Mouse (Mus musculus): ENCODE results near the gene Nipal1. TPM values are rescaled to one million over a fixed set of nuclear protein-coding genes. Genes with fewer than 3 reads are reported as not detected.

The Nipal1 gene
- polyA plus RNA-seq, 1 experiment: 6.2 TPM

DNA sequence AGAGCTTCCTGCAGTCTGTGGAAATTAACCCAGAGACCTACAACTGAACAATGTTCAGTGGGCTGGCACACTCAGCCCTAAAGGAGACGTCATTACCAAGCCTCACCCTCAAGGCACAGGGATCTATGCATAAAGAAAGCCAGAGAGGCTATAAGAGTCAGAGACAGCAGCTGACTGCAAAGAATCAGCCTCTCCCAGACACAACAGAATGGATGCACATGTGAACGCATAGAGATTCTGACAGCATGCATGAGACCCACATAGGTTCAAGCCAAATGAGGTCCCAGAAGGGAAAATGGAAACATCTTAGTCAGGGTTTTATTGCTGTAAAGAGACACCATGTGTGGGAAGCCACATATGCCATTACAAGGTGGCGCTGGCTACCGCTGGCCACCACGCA, 42.9 kb downstream of the Nipal1 start:
- Histone ChIP-seq H3K4me1 (ENCODE audit: control insufficient read depth, insufficient read depth, low read length) (no peaks in the 10 kb centered on the region), H3K4me3 (ENCODE audit: insufficient read depth, low read length) (no peak overlapping the region), H3K27ac (ENCODE audit: insufficient read depth, low read length) (no peak overlapping the region)
- TF ChIP-seq CTCF (IDR thresholded peaks at IDR 0.05; ENCODE audit: borderline replicate concordance, insufficient read depth, low read length): no peak

DNA sequence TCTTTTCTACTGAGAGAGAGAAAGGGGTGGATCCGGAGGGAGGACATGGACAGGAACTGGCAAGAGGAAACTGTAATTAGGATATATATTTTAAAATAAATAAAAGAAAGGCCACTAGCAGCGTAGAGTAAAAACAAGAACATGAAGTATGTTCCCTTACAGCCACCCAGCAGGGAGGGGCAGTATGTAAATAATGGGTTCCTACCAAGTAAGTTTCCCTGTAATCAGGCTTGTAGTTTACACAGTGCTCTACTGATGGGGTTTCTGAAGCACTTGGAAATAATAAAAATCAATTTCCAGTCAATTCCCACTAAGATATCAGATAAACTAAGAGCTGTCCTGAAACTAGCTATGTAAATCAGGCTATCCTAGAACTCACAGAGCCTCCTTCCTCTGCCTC, 47.1 kb downstream of the Nipal1 start:
- H3K4me1 ChIP-seq (ENCODE audit: control insufficient read depth, insufficient read depth, low read length): no peaks in the 10 kb centered on the region
- TF ChIP-seq POLR2A (IDR thresholded peaks at IDR 0.05; ENCODE audit: low read depth, low read length) (no peak), CTCF (IDR thresholded peaks at IDR 0.05; ENCODE audit: borderline replicate concordance, insufficient read depth, low read length) (no peak)
- H3K4me3 ChIP-seq (ENCODE audit: insufficient read depth, low read length): no peak overlapping the region
- H3K27ac ChIP-seq (ENCODE audit: insufficient read depth, low read length): no peak overlapping the region

DNA sequence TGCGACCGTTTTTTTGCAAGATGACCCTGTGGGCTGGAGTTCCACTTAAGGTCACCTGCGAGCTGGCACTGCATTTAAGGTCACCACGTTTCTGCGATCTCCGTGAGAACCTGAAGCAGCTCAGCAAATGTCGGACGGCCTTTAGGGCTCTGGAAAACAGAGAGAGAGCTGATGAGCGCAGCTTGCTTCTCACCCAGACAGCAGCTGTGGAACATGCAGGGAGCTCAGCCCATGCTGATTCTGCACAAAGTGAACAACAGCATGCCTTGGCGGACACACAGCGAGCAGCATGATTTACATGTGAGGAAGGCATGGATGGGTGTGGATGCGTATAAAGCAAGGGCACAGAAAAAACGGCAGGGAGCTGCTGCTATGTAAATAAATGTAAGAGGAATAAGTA, 48.9 kb downstream of the Nipal1 start:
- Histone ChIP-seq H3K27ac (ENCODE audit: insufficient read depth, low read length) (no peak overlapping the region), H3K4me3 (ENCODE audit: insufficient read depth, low read length) (no peak overlapping the region), H3K4me1 (ENCODE audit: control insufficient read depth, insufficient read depth, low read length) (no peaks in the 10 kb centered on the region)
- TF ChIP-seq CTCF (IDR thresholded peaks at IDR 0.05; ENCODE audit: borderline replicate concordance, insufficient read depth, low read length): no peak
- no peak for TF ChIP-seq POLR2A (IDR thresholded peaks at IDR 0.05; ENCODE audit: low read depth, low read length)

DNA sequence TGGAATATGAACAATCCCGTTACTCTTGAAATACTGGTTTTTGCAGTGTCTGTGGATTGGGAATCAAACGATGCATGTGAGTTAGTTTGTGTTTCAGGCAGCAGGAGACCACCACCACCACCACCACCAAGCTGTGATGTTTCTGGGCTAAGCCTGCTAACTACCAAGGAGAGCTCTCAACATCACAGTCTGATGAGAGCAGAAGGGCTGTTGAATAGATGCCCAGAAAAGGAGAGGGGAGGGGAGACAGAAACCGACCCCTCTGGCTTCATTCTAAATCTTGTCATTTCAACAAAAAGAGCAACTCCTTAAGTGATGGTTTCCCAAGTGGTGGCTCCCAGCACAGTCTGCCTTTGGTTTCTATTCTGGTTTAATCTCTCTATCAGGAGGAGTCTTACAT, 50.7 kb downstream of the Nipal1 start:
- Histone ChIP-seq H3K27ac (ENCODE audit: insufficient read depth, low read length) (no peak overlapping the region), H3K4me3 (ENCODE audit: insufficient read depth, low read length) (no peak overlapping the region), H3K4me1 (ENCODE audit: control insufficient read depth, insufficient read depth, low read length) (no peaks in the 10 kb centered on the region)
- TF ChIP-seq CTCF (IDR thresholded peaks at IDR 0.05; ENCODE audit: borderline replicate concordance, insufficient read depth, low read length) (no peak), POLR2A (IDR thresholded peaks at IDR 0.05; ENCODE audit: low read depth, low read length) (no peak)

DNA sequence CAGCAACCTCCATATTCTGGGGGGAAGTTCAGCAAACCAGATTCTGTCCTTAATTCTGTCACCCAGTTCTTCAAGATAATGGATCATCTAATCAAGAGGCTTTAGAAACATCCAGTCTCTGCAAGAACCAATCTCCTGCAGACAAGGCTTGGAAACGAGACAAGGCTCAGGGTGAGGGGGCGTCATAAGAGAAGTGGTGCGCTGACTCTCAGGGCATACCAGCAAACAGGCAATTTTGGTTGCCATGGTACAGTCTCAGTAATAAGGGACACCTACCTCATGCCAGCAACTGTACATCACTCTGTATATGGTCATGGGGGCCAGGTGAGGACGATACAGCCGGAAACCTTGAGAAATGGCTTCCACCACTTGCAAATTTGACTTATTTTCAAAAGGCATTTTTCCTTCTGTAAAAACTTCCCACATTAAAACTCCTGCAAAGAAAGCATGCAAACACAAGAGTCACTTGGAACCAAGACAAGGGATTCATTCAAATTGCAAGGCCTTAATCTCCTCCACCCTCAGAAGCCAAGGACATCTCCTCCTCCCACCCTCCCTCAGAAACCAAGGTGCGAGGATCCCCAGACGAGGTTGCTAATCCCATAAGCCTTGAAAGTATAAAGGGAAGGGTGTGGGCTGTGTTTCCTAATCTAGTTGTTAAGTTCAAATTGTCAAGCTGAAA, 51.4 kb downstream of the Nipal1 start:
- no peak overlapping the region for H3K27ac ChIP-seq (ENCODE audit: insufficient read depth, low read length)
- TF ChIP-seq CTCF (IDR thresholded peaks at IDR 0.05; ENCODE audit: borderline replicate concordance, insufficient read depth, low read length): no peak
- no peak for TF ChIP-seq POLR2A (IDR thresholded peaks at IDR 0.05; ENCODE audit: low read depth, low read length)
- H3K4me1 ChIP-seq (ENCODE audit: control insufficient read depth, insufficient read depth, low read length): no peaks in the 10 kb centered on the region
- H3K4me3 ChIP-seq (ENCODE audit: insufficient read depth, low read length): no peak overlapping the region

DNA sequence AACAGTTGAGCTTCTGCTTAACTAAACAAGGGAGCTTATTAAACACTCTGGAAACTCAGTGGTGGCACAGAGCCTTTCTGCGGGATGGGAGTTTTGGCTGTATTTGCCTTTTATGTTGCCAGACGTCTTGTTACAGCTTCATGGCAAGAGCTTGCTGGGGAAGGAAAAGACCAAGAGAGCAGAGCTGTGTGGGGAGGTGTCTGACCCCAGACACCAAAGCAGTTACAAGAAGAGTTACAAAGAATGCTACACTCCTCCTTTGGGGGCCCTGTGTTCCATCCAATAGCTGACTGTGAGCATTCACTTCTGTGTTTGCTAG, 51.9 kb downstream of the Nipal1 start:
- no peak overlapping the region for H3K4me3 ChIP-seq (ENCODE audit: insufficient read depth, low read length)
- H3K4me1 ChIP-seq (ENCODE audit: control insufficient read depth, insufficient read depth, low read length): no peaks in the 10 kb centered on the region
- TF ChIP-seq POLR2A (IDR thresholded peaks at IDR 0.05; ENCODE audit: low read depth, low read length) (no peak), CTCF (IDR thresholded peaks at IDR 0.05; ENCODE audit: borderline replicate concordance, insufficient read depth, low read length) (no peak)
- H3K27ac ChIP-seq (ENCODE audit: insufficient read depth, low read length): no peak overlapping the region

DNA sequence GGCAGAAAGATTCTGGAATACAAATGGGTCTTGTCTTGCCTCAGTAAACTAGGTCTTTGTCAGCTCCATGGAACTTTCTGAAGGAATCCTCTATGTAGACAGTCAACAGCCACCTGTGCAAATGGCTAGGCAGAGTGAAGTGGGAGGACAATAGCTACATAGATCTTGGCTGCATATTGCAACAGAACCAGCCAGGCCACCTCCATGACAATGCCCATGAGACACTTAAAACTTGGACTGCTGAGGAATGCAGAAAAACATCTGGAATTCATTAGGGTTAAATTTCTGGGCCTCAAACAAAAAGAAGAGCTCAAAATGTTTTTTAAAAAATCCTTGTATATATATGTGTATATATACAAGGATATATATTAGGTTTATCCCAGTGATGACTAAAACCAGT, 54.6 kb downstream of the Nipal1 start:
- TF ChIP-seq CTCF (IDR thresholded peaks at IDR 0.05; ENCODE audit: borderline replicate concordance, insufficient read depth, low read length) (no peak), POLR2A (IDR thresholded peaks at IDR 0.05; ENCODE audit: low read depth, low read length) (no peak)
- no peak overlapping the region for H3K27ac ChIP-seq (ENCODE audit: insufficient read depth, low read length)
- H3K4me3 ChIP-seq (ENCODE audit: insufficient read depth, low read length): no peak overlapping the region
- H3K4me1 ChIP-seq (ENCODE audit: control insufficient read depth, insufficient read depth, low read length): no peaks in the 10 kb centered on the region

DNA sequence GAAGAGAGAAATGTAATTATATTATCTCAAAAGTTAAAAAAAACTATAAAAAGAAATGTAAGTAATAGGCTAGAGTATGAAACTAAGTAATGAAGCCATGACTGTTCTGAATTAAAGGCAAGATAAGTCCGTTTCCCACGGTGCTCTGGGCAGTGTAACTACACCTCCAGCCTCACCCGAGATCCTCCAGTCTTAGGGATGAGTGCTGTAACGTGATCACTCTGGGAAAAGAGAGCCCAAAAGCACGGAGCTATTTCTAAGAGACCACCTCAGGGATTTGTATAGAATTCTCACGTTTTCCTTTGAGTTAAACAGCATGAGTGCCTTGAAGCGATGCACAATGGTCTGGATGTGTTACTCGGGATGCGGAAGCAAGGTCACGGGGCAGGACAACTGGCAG, 58.5 kb downstream of the Nipal1 start:
- Histone ChIP-seq H3K27ac (ENCODE audit: insufficient read depth, low read length) (no peak overlapping the region), H3K4me1 (ENCODE audit: control insufficient read depth, insufficient read depth, low read length) (peaks cover 10% of the 10 kb centered on the region), H3K4me3 (ENCODE audit: insufficient read depth, low read length) (no peak overlapping the region)
- TF ChIP-seq CTCF (IDR thresholded peaks at IDR 0.05; ENCODE audit: borderline replicate concordance, insufficient read depth, low read length): no peak
- no peak for TF ChIP-seq POLR2A (IDR thresholded peaks at IDR 0.05; ENCODE audit: low read depth, low read length)

DNA sequence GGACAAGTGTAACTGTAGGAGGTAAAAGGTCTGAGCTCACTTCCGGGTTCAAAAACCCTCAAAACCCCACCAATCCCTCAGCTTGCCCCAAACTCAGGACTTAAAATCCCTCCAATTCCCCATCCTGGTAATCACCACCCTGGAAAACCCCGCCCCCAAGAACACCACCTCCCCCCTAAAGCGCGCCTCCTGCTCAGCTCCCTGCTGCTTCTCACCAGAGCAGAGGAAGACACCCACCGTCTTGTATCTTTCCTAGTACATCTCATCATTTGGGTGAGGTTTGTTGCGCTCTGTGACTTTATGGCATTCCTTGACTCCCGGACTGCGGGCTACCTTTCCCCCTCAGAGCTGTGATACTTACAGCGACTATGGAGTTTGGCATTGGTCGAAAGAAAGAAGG, 59.1 kb downstream of the Nipal1 start:
- H3K27ac ChIP-seq (ENCODE audit: insufficient read depth, low read length): no peak overlapping the region
- TF ChIP-seq CTCF (IDR thresholded peaks at IDR 0.05; ENCODE audit: borderline replicate concordance, insufficient read depth, low read length) (no peak), POLR2A (IDR thresholded peaks at IDR 0.05; ENCODE audit: low read depth, low read length) (no peak)
- no peak overlapping the region for H3K4me3 ChIP-seq (ENCODE audit: insufficient read depth, low read length)
- H3K4me1 ChIP-seq (ENCODE audit: control insufficient read depth, insufficient read depth, low read length): peaks cover 10% of the 10 kb centered on the region

DNA sequence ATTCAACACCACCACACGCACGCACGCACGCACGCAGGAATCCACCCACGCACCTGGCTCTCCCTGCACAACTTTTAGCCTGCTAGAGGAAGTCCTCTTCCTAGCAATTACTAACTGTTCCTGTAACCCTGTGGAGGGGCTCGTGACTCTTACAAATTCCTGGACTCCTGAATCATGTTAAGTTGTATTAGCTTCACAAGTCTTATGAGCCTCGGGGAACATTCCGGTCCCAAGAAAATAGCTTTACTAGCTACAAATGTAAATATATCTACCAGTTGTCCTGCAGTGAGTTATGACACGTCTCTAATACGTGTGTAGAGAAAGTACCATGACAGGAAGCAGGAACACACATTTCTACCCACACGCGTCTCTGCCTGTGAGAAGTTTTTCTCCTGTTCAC, 61.9 kb downstream of the Nipal1 start:
- peaks cover 10% of the 10 kb centered on the region for H3K4me1 ChIP-seq (ENCODE audit: control insufficient read depth, insufficient read depth, low read length)
- H3K4me3 ChIP-seq (ENCODE audit: insufficient read depth, low read length): no peak overlapping the region
- peak overlapping the region; percentile 70 for H3K27ac ChIP-seq (ENCODE audit: insufficient read depth, low read length)
- TF ChIP-seq CTCF (IDR thresholded peaks at IDR 0.05; ENCODE audit: borderline replicate concordance, insufficient read depth, low read length): no peak
- no peak for TF ChIP-seq POLR2A (IDR thresholded peaks at IDR 0.05; ENCODE audit: low read depth, low read length)

DNA sequence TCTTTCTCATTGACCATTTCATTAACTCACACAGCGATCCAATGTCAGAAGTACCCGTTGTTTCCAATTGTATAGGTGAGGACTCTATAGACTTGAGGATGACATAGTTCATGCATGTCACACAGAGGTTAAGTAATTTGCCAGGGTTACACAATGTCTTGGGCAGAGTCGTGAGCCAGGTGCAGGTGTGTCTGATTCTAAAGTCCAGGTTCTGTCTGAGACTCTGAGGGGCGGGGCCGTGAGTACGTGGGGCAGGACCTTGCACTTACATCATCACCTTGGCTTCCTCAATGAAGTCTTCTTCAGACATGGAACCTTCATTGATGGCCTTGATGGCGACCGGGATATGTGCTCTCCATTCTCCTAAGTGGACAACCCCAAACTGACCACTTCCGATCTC, 62.4 kb downstream of the Nipal1 start:
- Histone ChIP-seq H3K27ac (ENCODE audit: insufficient read depth, low read length) (peak overlapping the region; percentile 70), H3K4me3 (ENCODE audit: insufficient read depth, low read length) (no peak overlapping the region), H3K4me1 (ENCODE audit: control insufficient read depth, insufficient read depth, low read length) (peaks cover 10% of the 10 kb centered on the region)
- TF ChIP-seq CTCF (IDR thresholded peaks at IDR 0.05; ENCODE audit: borderline replicate concordance, insufficient read depth, low read length): no peak
- TF ChIP-seq POLR2A (IDR thresholded peaks at IDR 0.05; ENCODE audit: low read depth, low read length): no peak
